Mouse (Mus musculus) heart, postnatal 14 days (tissue): Measurements from ENCODE around the gene Pip5kl1. TPM values are rescaled to one million over a fixed set of nuclear protein-coding genes. Genes with fewer than 3 reads are reported as not detected.

Experiments used
- DNase-seq, 2 experiments: peaks; one replicate each; pipeline ENCODE4 v3.0.0; 2021 to 2022
- intact Hi-C: fragments of 180-260 bp; cut with DNase I; formaldehyde crosslinking; loops from one replicate; pipeline ENCODE4 v1.15.1; 2025
- total RNA-seq, 2 experiments: library from RNA; stranded (reverse); gene quantifications; 2 replicates each; pipeline ENCODE4 v1.2.3; 2021

Gene Pip5kl1
- total RNA-seq, 2 experiments from 2014 or later = not detected

- DNase-seq = no peak
- intact Hi-C loops = loop anchor here (5.0 kb wide), 1 partner anchor 117 kb away; no protein-coding TSS in a partner anchor
These were observed 55.4 kb downstream of the Pip5kl1 start for GRCm38 (mm10) chr2:32630036-32630435.

GRCm38 (mm10) chr2:32631046-32631445, 56.4 kb downstream of the Pip5kl1 start:
- no peak for DNase-seq
- intact Hi-C loops = loop anchor here (1.0 to 5.0 kb wide), 2 partner anchors 58 to 116 kb away; no protein-coding TSS in a partner anchor

DNA sequence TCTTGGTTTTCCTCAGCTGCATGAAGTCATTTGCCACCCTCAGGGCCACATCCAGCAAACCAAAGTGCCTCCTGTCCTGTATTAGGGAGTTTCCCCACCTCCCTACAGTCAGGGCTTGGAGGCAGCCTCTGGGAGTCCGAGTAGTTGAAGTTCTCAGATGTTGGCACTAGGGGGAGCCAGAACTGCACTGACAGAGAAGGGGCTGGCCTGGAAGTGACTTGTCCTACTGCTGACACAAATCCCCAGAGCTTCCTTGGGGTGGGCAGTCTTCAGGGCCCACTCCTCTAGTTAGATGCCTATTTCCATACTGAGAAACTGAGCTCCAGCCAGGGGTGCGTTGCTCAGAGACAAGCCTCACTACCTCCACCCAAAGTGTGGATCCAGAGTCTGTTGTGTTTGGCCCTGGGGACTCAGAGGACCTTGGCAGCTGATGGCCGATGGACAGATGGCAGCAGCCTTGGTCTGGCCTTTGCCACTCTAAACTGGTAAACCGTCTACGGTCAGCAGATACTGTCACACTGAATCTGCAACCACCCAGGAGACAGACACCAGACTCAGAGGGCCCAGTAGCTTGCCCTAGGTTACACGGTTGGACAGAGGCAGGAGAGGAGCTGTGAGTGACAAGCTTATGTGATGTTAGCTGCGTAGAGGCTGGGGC, 57.3 kb downstream of the Pip5kl1 start:
- intact Hi-C loops = loop anchor here (1.0 to 5.0 kb wide), 2 partner anchors 57 to 115 kb away; no protein-coding TSS in a partner anchor
- peak; percentile 83 to 90 for DNase-seq

Other genes with a start within 250 kb of the Pip5kl1 start
- gene Ciz1, start 222.5 kb upstream of the Pip5kl1 start, total RNA-seq = 10 to 100 TPM; 32.2 to 36.5 TPM
- gene Dnm1, start 221.5 kb upstream of the Pip5kl1 start, total RNA-seq = 1 to 10 TPM; 9.1 TPM
- gene 1110008P14Rik, start 192.9 kb upstream of the Pip5kl1 start, total RNA-seq = 10 to 100 TPM; 45.3 to 48.2 TPM
- 1 to 10 TPM; 3.8 to 6.5 TPM for gene Lcn2, start 186.5 kb upstream of the Pip5kl1 start, total RNA-seq
- gene Ptges2, start 178.9 kb upstream of the Pip5kl1 start, total RNA-seq = 10 to 100 TPM; 65.0 to 75.7 TPM
- gene Naif1, start 124.3 kb upstream of the Pip5kl1 start, total RNA-seq = 1 to 10 TPM; 3.1 to 3.4 TPM
- 10 to 100 TPM in 1 of 2 experiments, 1 to 10 TPM in 1; 9.7 to 15.5 TPM for gene Slc25a25, start 123.4 kb upstream of the Pip5kl1 start, total RNA-seq
- gene Fam102a, start 39.5 kb upstream of the Pip5kl1 start, total RNA-seq = 1 to 10 TPM; 8.6 to 9.7 TPM
- 10 to 100 TPM; 21.4 to 22.7 TPM for gene Dpm2, start 3.9 kb upstream of the Pip5kl1 start, total RNA-seq
- not detected for gene 9430097D07Rik, start 887 bp downstream of the Pip5kl1 start, total RNA-seq
- 10 to 100 TPM; 22.8 to 23.6 TPM for gene St6galnac4, start 12.3 kb downstream of the Pip5kl1 start, total RNA-seq
- gene St6galnac6, start 24.9 kb downstream of the Pip5kl1 start, total RNA-seq = 100 to 1,000 TPM in 1 of 2 experiments, 10 to 100 TPM in 1; 97.9 to 104 TPM
- gene Ak1, start 47.0 kb downstream of the Pip5kl1 start, total RNA-seq = 100 to 1,000 TPM; 595 to 617 TPM
- 100 to 1,000 TPM; 148 to 162 TPM for gene Eng, start 71.8 kb downstream of the Pip5kl1 start, total RNA-seq
- gene Fpgs, start 129.3 kb downstream of the Pip5kl1 start, total RNA-seq = 1 to 10 TPM; 6.0 to 7.4 TPM
- 10 to 100 TPM; 30.7 to 31.3 TPM for gene Cdk9, start 138.3 kb downstream of the Pip5kl1 start, total RNA-seq
- 10 to 100 TPM; 37.4 to 39.4 TPM for gene Sh2d3c, start 146.3 kb downstream of the Pip5kl1 start, total RNA-seq
- not detected for gene 6330409D20Rik, start 166.2 kb downstream of the Pip5kl1 start, total RNA-seq
- gene Tor2a, start 182.4 kb downstream of the Pip5kl1 start, total RNA-seq = 10 to 100 TPM; 10.7 to 12.1 TPM
- under 1 TPM; 0.07 to 0.24 TPM for gene Ttc16, start 200.8 kb downstream of the Pip5kl1 start, total RNA-seq
- 1 to 10 TPM; 2.9 to 3.7 TPM for gene Ptrh1, start 201.0 kb downstream of the Pip5kl1 start, total RNA-seq
- under 1 TPM; 0.17 to 0.24 TPM for gene Cfap157, start 209.6 kb downstream of the Pip5kl1 start, total RNA-seq